Mouse (Mus musculus): Measurements from ENCODE around the gene Rnf11.

DNA sequence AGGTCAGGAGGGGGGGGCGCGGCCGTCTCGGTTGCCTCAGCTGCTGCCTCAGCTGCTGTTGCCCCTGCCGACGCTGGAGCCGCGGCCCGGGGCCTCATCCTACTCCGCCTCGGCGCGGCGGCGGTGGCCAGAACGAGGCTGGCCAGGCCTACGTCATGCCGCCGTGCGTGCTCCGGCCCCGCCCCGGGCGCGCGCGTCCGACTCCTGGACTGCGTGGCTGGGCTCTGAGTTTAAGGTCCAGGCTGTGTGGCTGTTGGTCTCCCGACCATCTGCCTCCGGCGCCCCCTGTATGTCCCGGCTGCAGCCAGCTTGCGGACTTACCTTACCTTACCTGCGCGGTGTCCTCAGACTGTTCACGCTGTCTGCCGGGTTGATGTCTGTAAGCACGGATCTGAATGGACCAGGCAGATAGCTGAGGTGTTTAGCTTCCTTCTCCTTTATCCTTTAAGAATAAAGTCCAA, 7.9 kb downstream of the Rnf11 start:
- no peak for TF ChIP-seq ZKSCAN1 (IDR thresholded peaks at IDR 0.05; ENCODE audit: borderline replicate concordance, low read depth, low read length)
- peak; percentile 61 for TF ChIP-seq TCF12 (IDR thresholded peaks at IDR 0.05; ENCODE audit: low read depth, low read length)
- no peak for TF ChIP-seq ZC3H11A (IDR thresholded peaks at IDR 0.05; ENCODE audit: low read depth, low read length)
- TF ChIP-seq ELF1 (IDR thresholded peaks at IDR 0.05; ENCODE audit: low read depth, low read length), result no peak
- TF ChIP-seq TBP (conservative IDR thresholded peaks at IDR 0.05; ENCODE audit: low read depth, low read length), result peak; percentile 49; the same call in 1 of the 2 replicates
- TF ChIP-seq BHLHE40 (IDR thresholded peaks at IDR 0.05; ENCODE audit: low read depth, low read length), result no peak
- no peak for TF ChIP-seq MXI1 (IDR thresholded peaks at IDR 0.05; ENCODE audit: low read depth, low read length)
- TF ChIP-seq CTCF (conservative IDR thresholded peaks at IDR 0.05 in 1 of 2, IDR thresholded peaks at IDR 0.05 in 1 of 2; ENCODE audit: low read depth in 2 of 2, low read length in 2 of 2), result peak in 1 of 2 experiments; percentile 19; a peak in 1 of 4 replicates
- no peak for TF ChIP-seq CHD1 (IDR thresholded peaks at IDR 0.05; ENCODE audit: low read depth, low read length)
- TF ChIP-seq CHD2 (IDR thresholded peaks at IDR 0.05; ENCODE audit: low read length), result no peak

Data from CH12.LX (cell line).